Mouse (Mus musculus): ENCODE data around the gene Rftn1.

DNA sequence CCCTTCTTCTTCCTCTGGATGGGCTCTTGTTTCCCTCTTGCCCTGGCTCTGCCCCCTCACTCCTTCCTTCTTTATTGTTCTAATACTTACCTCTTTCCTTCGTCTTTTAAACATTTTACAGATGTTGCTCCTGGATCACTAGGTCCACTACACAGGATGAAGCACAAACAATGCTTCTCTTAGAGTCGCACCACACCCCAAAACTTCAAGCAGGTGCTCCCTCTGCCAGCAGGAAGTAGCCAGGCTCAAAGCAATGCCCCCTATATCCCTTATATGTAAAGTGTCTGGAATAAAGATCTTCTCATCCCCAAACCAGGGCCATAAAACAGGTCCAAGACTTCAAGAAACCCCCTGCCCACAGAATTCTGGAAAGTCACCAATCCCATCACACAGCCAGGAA is 176.6 kb downstream of the Rftn1 start:
- no peak for TF ChIP-seq CTCF (IDR thresholded peaks at IDR 0.05; ENCODE audit: low read depth)
- TF ChIP-seq EP300 (IDR thresholded peaks at IDR 0.05; ENCODE audit: low read depth), result no peak

All from heart, postnatal 0 days (tissue).